Mouse (Mus musculus): Measurements from ENCODE around the gene Mmab. TPM values are rescaled to one million over a fixed set of nuclear protein-coding genes. Genes with fewer than 3 reads are reported as not detected.

The Mmab gene
- polyA plus RNA-seq, 1 experiment from 2014 or later: 29.8 TPM

GRCm38 (mm10) chr5:114456287-114456686 lies 12.4 kb upstream of the Mmab start:
- ATAC-seq (ENCODE audit: insufficient number of reproducible peaks, low FRiP score, low TSS enrichment, low read depth) (no peak), DNase-seq (ENCODE audit: low spot score) (no peak)
- Histone ChIP-seq H3K4me1 (ENCODE audit: control insufficient read depth, insufficient read depth, low read length) (peaks cover 4% of the 10 kb centered on the region; the same call in 1 of the 2 replicates), H3K9me3 (ENCODE audit: control insufficient read depth, low read length) (no peaks in the 10 kb centered on the region), H3K9ac (ENCODE audit: low read length) (no peak overlapping the region), H3K27me3 (ENCODE audit: control insufficient read depth, insufficient read depth, low read length) (no peaks in the 10 kb centered on the region), H3K4me3 (ENCODE audit: low read depth, low read length) (no peak overlapping the region), H3K36me3 (ENCODE audit: control insufficient read depth, insufficient read depth, low read length) (no peaks in the 10 kb centered on the region; the same call in 1 of the 2 replicates), H3K4me2 (ENCODE audit: low read depth, severe bottlenecking) (no peak overlapping the region), H3K27ac (replicated peaks; ENCODE audit: low read depth, low read length) (no peak overlapping the region)
- WGBS: 66% methylated on average over 9 of the region's 9 CpGs

DNA sequence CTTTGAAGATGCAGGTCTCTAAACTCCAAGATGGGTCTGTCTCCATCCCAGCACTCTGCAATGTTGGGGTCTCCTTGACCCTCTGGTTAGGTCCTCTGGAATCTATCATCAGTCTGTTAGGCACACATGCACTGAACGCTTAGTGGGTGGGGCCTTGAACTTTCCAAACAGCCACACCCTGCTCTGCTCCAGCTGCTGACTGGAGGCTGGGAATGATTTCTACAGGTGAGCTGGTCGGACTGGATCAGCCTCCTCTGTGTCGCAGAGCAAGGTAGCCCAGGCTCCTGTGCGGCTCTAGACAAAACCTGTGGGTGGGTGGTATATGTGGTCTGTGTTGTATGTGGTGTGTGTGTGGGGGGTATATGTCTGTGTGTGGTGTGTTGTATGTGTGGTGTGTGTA lies 5.2 kb upstream of the Mmab start:
- no peaks in the 10 kb centered on the region for H3K9me3 ChIP-seq (ENCODE audit: control insufficient read depth, low read length)
- no peak overlapping the region for H3K9ac ChIP-seq (ENCODE audit: low read length)
- peaks cover 5% of the 10 kb centered on the region; the same call in 1 of the 2 replicates for H3K36me3 ChIP-seq (ENCODE audit: control insufficient read depth, insufficient read depth, low read length)
- ATAC-seq (ENCODE audit: insufficient number of reproducible peaks, low FRiP score, low TSS enrichment, low read depth) (no peak), DNase-seq (ENCODE audit: low spot score) (no peak)
- H3K27me3 ChIP-seq (ENCODE audit: control insufficient read depth, insufficient read depth, low read length): no peaks in the 10 kb centered on the region
- WGBS: 83% methylated on average over 4 of the region's 4 CpGs
- H3K4me2 ChIP-seq (ENCODE audit: low read depth, severe bottlenecking): no peak overlapping the region
- peaks cover 5% of the 10 kb centered on the region; the same call in 1 of the 2 replicates for H3K4me1 ChIP-seq (ENCODE audit: control insufficient read depth, insufficient read depth, low read length)
- no peak overlapping the region for H3K4me3 ChIP-seq (ENCODE audit: low read depth, low read length)
- no peak overlapping the region for H3K27ac ChIP-seq (replicated peaks; ENCODE audit: low read depth, low read length)

DNA sequence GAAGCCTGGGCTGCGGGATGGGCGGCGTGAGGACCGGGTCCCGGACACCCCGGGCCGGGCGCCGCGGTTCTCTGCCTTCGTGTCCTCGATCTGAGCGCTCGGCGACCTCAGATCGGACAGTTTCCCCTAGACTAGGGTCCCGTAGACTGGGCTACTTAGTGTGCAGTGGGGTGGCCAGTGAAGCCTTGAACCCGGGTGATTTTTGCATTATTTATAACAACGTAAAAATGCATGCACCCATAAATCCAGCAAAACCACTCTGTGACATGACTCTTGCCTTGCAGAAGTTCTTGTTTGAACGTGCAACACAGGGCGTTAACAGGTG lies 470 bp upstream of the Mmab start:
- H3K27me3 ChIP-seq (ENCODE audit: control insufficient read depth, insufficient read depth, low read length): no peaks in the 10 kb centered on the region
- WGBS: under 1% methylated on average over 21 of the region's 21 CpGs
- peaks cover 4% of the 10 kb centered on the region; the same call in 1 of the 2 replicates for H3K36me3 ChIP-seq (ENCODE audit: control insufficient read depth, insufficient read depth, low read length)
- no peak overlapping the region for H3K27ac ChIP-seq (replicated peaks; ENCODE audit: low read depth, low read length)
- ATAC-seq (ENCODE audit: insufficient number of reproducible peaks, low FRiP score, low TSS enrichment, low read depth): 0 out of 2 replicates have a peak, but pooled peaks have one; percentile 37
- no peaks in the 10 kb centered on the region for H3K9me3 ChIP-seq (ENCODE audit: control insufficient read depth, low read length)
- peak overlapping the region; percentile 76 for H3K4me3 ChIP-seq (ENCODE audit: low read depth, low read length)
- no peak for DNase-seq (ENCODE audit: low spot score)
- H3K4me1 ChIP-seq (ENCODE audit: control insufficient read depth, insufficient read depth, low read length): peaks cover 5% of the 10 kb centered on the region; the same call in 1 of the 2 replicates
- peak overlapping the region; percentile 72 for H3K9ac ChIP-seq (ENCODE audit: low read length)
- H3K4me2 ChIP-seq (ENCODE audit: low read depth, severe bottlenecking): peak overlapping the region; percentile 75

- no peaks in the 10 kb centered on the region for H3K27me3 ChIP-seq (ENCODE audit: control insufficient read depth, insufficient read depth, low read length)
- no peaks in the 10 kb centered on the region for H3K4me1 ChIP-seq (ENCODE audit: control insufficient read depth, insufficient read depth, low read length)
- H3K9ac ChIP-seq (ENCODE audit: low read length): no peak overlapping the region
- H3K27ac ChIP-seq (replicated peaks; ENCODE audit: low read depth, low read length): no peak overlapping the region
- 92% methylated on average over 14 of the region's 14 CpGs for WGBS
- no peak overlapping the region for H3K4me2 ChIP-seq (ENCODE audit: low read depth, severe bottlenecking)
- ATAC-seq (ENCODE audit: insufficient number of reproducible peaks, low FRiP score, low TSS enrichment, low read depth): no peak
- DNase-seq (ENCODE audit: low spot score): no peak
- H3K4me3 ChIP-seq (ENCODE audit: low read depth, low read length): no peak overlapping the region
- peaks cover 2% of the 10 kb centered on the region; the same call in 1 of the 2 replicates for H3K36me3 ChIP-seq (ENCODE audit: control insufficient read depth, insufficient read depth, low read length)
- no peaks in the 10 kb centered on the region for H3K9me3 ChIP-seq (ENCODE audit: control insufficient read depth, low read length)
These were observed 8.3 kb downstream of the Mmab start for GRCm38 (mm10) chr5:114435588-114435987.

DNA sequence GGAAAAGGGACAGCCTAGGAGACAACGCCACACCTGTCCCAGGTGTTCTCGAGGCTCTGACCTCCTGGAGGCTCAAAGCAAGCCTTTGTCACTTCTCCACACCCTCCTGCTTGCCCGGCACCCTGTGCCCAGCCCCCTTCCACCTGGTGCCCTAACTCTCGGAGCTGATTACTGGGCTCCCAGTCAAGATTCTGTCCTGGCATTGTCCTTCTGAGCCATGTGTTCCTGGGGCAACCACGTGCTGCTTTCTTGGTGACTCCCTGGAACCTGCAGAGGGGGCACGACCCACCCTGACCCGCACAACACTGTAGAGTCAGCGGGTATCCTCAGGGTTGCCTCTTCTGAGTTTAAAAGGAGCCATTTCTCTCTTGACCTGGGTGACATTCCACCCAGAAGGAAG lies 9.5 kb downstream of the Mmab start:
- ATAC-seq (ENCODE audit: insufficient number of reproducible peaks, low FRiP score, low TSS enrichment, low read depth): no peak

DNA sequence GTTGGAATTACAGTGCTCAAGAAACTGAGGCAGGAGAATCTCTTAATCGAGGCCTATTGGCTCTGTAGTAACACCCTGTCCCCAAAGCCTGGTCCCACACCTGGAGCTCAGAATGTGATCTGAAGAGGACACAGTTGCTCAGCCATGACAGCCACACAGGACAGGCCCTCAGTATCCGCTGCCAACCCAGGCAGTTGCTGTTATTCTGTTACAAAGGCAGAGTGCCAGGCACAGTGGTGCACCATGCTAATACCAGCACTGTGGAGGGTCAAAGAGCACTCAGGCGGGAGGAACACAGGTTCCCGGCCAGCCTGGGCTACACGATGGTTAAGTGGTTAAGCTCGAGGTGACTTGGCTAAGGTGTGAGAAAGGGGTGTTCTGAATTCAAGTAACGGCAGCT lies 14.1 kb downstream of the Mmab start:
- no peak overlapping the region for H3K4me3 ChIP-seq (ENCODE audit: low read depth, low read length)
- ATAC-seq (ENCODE audit: insufficient number of reproducible peaks, low FRiP score, low TSS enrichment, low read depth) (no peak), DNase-seq (ENCODE audit: low spot score) (no peak)
- WGBS: 87% methylated on average over 7 of the region's 7 CpGs
- 0 out of 2 replicates have a peak, but pooled peaks cover 3% of the 10 kb centered on the region for H3K4me1 ChIP-seq (ENCODE audit: control insufficient read depth, insufficient read depth, low read length)
- H3K27me3 ChIP-seq (ENCODE audit: control insufficient read depth, insufficient read depth, low read length): no peaks in the 10 kb centered on the region
- H3K27ac ChIP-seq (replicated peaks; ENCODE audit: low read depth, low read length): no peak overlapping the region
- H3K9me3 ChIP-seq (ENCODE audit: control insufficient read depth, low read length): no peaks in the 10 kb centered on the region
- no peak overlapping the region for H3K9ac ChIP-seq (ENCODE audit: low read length)
- no peaks in the 10 kb centered on the region for H3K36me3 ChIP-seq (ENCODE audit: control insufficient read depth, insufficient read depth, low read length)
- H3K4me2 ChIP-seq (ENCODE audit: low read depth, severe bottlenecking): no peak overlapping the region

More for the DNA sequence above, 9.5 kb downstream of the Mmab start:
- Histone ChIP-seq H3K9me3 (ENCODE audit: control insufficient read depth, low read length) (no peaks in the 10 kb centered on the region), H3K4me2 (ENCODE audit: low read depth, severe bottlenecking) (no peak overlapping the region), H3K36me3 (ENCODE audit: control insufficient read depth, insufficient read depth, low read length) (peaks cover 2% of the 10 kb centered on the region; the same call in 1 of the 2 replicates), H3K27ac (replicated peaks; ENCODE audit: low read depth, low read length) (no peak overlapping the region), H3K4me3 (ENCODE audit: low read depth, low read length) (no peak overlapping the region), H3K27me3 (ENCODE audit: control insufficient read depth, insufficient read depth, low read length) (no peaks in the 10 kb centered on the region), H3K4me1 (ENCODE audit: control insufficient read depth, insufficient read depth, low read length) (no peaks in the 10 kb centered on the region), H3K9ac (ENCODE audit: low read length) (no peak overlapping the region)
- 91% methylated on average over 8 of the region's 8 CpGs for WGBS
- no peak for DNase-seq (ENCODE audit: low spot score)

DNA sequence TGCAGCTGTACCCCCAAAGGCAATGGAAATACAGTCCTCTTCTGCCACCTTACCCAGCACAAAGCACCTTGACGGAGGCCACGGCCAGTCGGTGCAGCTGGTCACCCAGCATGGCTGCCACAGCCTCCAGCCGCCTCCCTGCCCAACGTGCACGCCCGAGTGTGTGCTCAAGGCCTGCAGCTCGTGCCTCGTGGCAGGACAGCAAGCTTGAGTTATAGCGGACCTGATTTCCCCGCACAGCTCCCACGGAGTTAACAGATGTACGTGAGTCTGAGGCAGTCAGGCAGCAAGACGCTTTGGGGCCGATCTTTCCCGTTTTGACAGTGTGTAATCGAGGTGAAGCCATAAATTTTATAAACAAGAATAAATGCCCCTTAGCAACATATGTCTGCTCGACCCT lies 15.2 kb downstream of the Mmab start:
- Histone ChIP-seq H3K4me2 (ENCODE audit: low read depth, severe bottlenecking) (no peak overlapping the region), H3K36me3 (ENCODE audit: control insufficient read depth, insufficient read depth, low read length) (no peaks in the 10 kb centered on the region), H3K9ac (ENCODE audit: low read length) (no peak overlapping the region), H3K27me3 (ENCODE audit: control insufficient read depth, insufficient read depth, low read length) (no peaks in the 10 kb centered on the region), H3K4me3 (ENCODE audit: low read depth, low read length) (no peak overlapping the region), H3K9me3 (ENCODE audit: control insufficient read depth, low read length) (no peaks in the 10 kb centered on the region), H3K27ac (replicated peaks; ENCODE audit: low read depth, low read length) (no peak overlapping the region), H3K4me1 (ENCODE audit: control insufficient read depth, insufficient read depth, low read length) (0 out of 2 replicates have a peak, but pooled peaks cover 3% of the 10 kb centered on the region)
- ATAC-seq (ENCODE audit: insufficient number of reproducible peaks, low FRiP score, low TSS enrichment, low read depth): no peak
- WGBS: 56% methylated on average over 18 of the region's 18 CpGs
- DNase-seq (ENCODE audit: low spot score): no peak

GRCm38 (mm10) chr5:114426732-114427131 lies 17.1 kb downstream of the Mmab start:
- Histone ChIP-seq H3K36me3 (ENCODE audit: control insufficient read depth, insufficient read depth, low read length) (no peaks in the 10 kb centered on the region), H3K4me3 (ENCODE audit: low read depth, low read length) (no peak overlapping the region), H3K4me2 (ENCODE audit: low read depth, severe bottlenecking) (no peak overlapping the region), H3K9me3 (ENCODE audit: control insufficient read depth, low read length) (no peaks in the 10 kb centered on the region), H3K4me1 (ENCODE audit: control insufficient read depth, insufficient read depth, low read length) (0 out of 2 replicates have a peak, but pooled peaks cover 3% of the 10 kb centered on the region), H3K27ac (replicated peaks; ENCODE audit: low read depth, low read length) (no peak overlapping the region), H3K27me3 (ENCODE audit: control insufficient read depth, insufficient read depth, low read length) (no peaks in the 10 kb centered on the region), H3K9ac (ENCODE audit: low read length) (no peak overlapping the region)
- DNase-seq (ENCODE audit: low spot score) (no peak), ATAC-seq (ENCODE audit: insufficient number of reproducible peaks, low FRiP score, low TSS enrichment, low read depth) (no peak)
- 81% methylated on average over 6 of the region's 6 CpGs for WGBS

- H3K4me2 ChIP-seq (ENCODE audit: low read depth, severe bottlenecking): no peak overlapping the region
- ATAC-seq (ENCODE audit: insufficient number of reproducible peaks, low FRiP score, low TSS enrichment, low read depth) (no peak), DNase-seq (ENCODE audit: low spot score) (no peak)
- H3K36me3 ChIP-seq (ENCODE audit: control insufficient read depth, insufficient read depth, low read length): peaks cover 12% of the 10 kb centered on the region
- H3K27me3 ChIP-seq (ENCODE audit: control insufficient read depth, insufficient read depth, low read length): no peaks in the 10 kb centered on the region
- 88% methylated on average over 5 of the region's 5 CpGs for WGBS
- no peak overlapping the region for H3K27ac ChIP-seq (replicated peaks; ENCODE audit: low read depth, low read length)
- H3K9ac ChIP-seq (ENCODE audit: low read length): no peak overlapping the region
- H3K9me3 ChIP-seq (ENCODE audit: control insufficient read depth, low read length): no peaks in the 10 kb centered on the region
- H3K4me3 ChIP-seq (ENCODE audit: low read depth, low read length): no peak overlapping the region
- 0 out of 2 replicates have a peak, but pooled peaks cover 3% of the 10 kb centered on the region for H3K4me1 ChIP-seq (ENCODE audit: control insufficient read depth, insufficient read depth, low read length)
These were observed 19.9 kb downstream of the Mmab start for GRCm38 (mm10) chr5:114423961-114424360.

All from limb, embryonic 11.5 days (tissue).